Mouse (Mus musculus): ENCODE results near the gene Ccdc57. TPM values are rescaled to one million over a fixed set of nuclear protein-coding genes. Genes with fewer than 3 reads are reported as not detected.
A peak's percentile ranks its signal among the peaks of the same experiment; 100 is the strongest.
"Not testable (repeated sequence)": the region's sequence is repeated elsewhere in the genome, so short reads cannot be mapped to it uniquely, and the experiment has no call there.

Gene Ccdc57
- total RNA-seq, 2 experiments from 2014 or later = 6.2 to 7.0 TPM

DNA sequence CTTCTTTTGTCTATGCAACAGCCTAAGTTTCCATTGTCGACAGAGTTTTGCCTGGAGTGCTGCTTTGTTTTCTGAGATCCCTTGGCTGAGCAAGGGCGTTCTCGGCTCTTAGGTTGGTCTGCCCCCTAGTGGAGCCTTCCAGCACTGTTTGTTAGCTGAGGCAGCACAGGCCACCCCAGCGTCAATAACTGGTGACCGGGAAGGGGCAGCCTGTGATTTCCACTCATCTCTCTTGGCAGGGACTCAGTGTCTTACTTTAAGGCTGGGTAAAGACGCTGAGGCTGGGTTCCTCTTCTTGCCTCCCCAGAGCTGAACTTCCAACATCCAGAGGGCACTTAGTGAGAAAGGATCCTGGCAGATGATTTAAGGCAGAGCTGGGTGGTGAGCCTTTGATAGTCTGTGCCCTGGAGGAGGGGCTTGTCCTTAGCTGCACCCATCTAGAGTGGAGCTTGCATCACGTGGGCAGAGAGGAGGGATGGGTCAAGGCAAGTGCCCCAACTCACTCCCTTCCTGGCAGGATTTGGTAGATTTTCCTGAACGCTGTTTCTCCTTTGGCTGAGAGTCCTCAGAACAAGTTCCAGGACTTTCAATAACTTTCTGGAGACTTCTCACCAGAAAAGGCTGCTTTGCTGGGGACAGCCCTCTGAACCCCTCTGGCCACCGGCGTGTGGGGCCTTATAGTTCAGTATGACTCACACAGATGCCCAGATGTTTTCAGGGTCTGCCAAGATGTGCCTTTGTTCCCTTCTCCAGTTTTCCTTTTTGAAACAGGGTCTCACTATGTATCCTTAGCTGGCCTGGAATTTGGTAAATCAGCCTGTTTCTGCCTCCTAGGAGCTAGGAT is 132.4 kb downstream of the Ccdc57 start:
- intact Hi-C loops (cut with DNase I) = loop anchor here (1.0 kb wide), 1 partner anchor 80 kb away; no protein-coding TSS in a partner anchor
- peak; percentile 87 to 90 for DNase-seq (ENCODE audit: low spot score in 2 of 2)

DNA sequence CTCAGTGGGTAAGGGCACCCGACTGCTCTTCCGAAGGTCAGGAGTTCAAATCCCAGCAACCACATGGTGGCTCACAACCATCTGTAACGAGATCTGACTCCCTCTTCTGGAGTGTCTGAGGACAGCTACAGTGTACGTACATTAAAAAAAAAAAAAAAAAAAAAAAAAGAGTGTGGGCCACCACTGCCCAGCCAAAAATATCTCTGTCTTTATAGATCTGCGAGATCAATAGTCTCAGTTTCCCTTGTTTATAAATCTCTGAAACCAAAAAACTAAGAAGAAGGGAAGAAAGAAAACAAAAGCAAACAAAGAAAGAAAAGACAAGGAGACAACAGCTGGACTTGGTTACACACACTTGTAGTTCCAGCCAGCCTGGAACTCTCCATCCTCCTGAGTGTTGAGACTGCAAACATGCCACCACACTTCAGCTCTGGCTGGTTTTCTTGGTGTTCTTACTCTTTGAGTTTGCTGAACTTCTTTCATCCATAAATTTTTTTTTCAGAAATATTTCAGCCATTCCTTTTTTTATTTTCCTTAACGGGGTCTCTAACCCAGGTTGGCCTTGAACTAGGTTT is 133.3 kb downstream of the Ccdc57 start:
- no peak for DNase-seq (ENCODE audit: low spot score in 2 of 2)

DNA sequence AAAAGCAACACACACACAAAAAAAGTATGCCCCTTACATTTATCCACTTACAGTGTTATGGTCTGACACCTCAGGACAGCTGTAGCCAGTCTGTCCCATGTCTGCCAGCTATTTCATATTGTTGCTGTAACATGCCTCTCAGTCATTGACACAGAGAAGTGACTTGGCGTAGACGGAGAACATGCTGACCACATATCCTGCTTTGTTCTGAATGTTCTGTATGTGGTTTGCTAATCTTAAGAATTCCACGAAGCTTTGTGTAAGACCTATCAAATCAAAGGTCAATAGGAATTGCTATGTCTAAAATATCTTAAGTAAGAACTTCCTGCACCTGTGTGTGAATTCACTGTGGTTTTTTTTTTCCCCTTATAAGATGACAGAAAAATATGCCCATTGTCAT is 134.4 kb downstream of the Ccdc57 start:
- no peak for DNase-seq (ENCODE audit: low spot score in 2 of 2)
- intact Hi-C loops (cut with DNase I) = no loop called here

More for the DNA sequence above, 133.3 kb downstream of the Ccdc57 start:
- intact Hi-C loops (cut with DNase I) = no loop called here

DNA sequence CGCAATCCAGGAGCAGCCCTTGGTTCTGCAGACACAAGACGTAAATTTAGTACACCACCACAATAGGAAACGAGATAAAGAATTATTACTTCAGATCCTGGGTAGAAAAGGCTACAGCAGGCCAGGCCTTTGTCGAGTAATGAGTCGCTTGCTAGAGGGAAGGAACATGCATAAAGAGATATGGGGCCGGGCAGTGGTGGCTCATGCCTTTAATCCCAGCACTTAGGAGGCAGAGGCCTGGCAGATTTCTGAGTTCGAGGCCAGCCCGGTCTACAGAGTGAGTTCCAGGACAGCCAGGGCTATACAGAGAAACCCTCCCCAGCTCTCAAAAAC is 136.1 kb downstream of the Ccdc57 start:
- no peak for DNase-seq (ENCODE audit: low spot score in 2 of 2)
- intact Hi-C loops (cut with DNase I) = no loop called here

DNA sequence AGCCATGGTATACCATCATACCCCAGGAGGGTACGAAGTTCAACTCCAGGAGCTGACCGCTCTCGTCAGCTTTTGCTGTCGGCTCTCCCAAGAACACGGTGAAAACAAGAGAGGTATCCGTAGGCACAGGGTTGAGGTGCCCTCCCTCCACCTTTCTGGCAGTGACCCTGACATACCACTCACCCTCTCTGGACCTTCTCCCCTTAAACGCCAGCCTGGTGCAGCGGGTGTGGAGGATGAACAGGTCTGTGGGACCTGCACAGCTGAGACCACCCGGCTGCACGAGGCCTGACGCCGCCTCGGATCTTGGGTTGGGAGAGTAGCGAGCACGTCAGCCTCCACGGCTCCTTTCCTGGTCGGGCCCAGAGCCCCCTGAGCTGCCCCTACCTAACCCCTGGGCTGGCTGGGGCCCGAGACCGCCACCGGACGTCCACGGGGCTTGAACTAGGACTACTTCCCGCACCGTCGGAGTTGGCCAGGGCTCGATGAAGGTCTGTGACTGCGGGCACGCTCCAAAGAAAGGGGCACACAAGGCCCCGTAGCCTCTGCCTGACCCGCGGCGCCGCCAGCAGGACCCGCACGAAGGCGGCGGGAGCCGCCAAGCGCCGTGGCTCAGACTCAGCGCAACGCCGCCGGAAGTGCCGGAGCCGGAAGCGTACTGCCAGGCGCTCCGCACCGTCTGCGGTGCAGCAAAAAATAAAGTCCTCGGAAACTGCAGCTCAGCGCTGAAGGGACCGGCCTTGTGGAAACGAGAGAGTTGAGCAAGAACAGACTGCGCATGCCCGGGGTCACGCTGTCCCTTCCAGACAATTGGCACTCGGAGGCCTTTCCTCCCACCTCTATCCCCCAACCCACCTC is 136.7 kb downstream of the Ccdc57 start, which contains the start of gene Dus1l:
Dus1l (minus strand) TSS at position 648 of the 858 bp plus-strand sequence.
- peak; percentile 96 to 99 for DNase-seq (ENCODE audit: low spot score in 2 of 2)
- intact Hi-C loops (cut with DNase I) = no loop called here

DNA sequence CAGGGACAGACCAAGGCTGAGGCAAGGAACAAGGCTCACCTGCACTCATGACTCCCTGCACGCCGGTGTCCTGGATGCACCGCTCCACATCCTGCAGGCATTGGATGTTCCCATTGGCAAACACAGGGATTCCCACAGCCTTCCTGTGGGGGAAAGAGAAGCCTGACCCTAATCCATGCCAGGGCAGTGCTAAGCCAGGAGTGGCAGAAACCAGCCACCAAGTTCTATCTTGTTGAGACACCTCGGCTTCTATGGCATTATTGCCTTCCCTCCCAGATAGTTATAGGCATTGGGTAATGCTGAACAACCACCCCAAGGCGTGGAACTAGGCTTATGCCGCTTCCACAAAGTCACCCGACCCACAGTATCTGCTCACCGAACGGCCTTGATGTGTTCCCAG is 140.0 kb downstream of the Ccdc57 start:
- DNase-seq (ENCODE audit: low spot score in 2 of 2) = no peak
- intact Hi-C loops (cut with DNase I) = no loop called here

DNA sequence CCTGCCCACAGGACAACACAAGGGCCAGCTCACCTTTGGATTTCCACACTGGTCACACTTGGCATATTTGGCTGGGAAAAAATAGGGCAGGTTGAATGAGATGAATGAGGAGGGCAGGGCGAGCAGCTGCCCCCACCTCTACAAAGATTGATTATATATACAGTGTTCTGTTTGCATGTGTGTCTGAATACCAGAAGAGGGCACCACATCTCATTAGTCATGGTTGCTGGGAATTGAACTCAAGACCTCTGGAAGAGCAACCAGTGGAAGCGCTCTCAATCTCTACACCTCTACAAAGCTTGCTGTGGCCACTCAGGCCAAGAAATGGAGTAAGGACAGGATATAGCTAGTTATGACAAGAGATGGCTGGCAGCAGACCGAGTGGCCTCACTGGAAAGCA is 142.9 kb downstream of the Ccdc57 start:
- intact Hi-C loops (cut with DNase I) = no loop called here
- DNase-seq (ENCODE audit: low spot score in 2 of 2) = no peak

DNA sequence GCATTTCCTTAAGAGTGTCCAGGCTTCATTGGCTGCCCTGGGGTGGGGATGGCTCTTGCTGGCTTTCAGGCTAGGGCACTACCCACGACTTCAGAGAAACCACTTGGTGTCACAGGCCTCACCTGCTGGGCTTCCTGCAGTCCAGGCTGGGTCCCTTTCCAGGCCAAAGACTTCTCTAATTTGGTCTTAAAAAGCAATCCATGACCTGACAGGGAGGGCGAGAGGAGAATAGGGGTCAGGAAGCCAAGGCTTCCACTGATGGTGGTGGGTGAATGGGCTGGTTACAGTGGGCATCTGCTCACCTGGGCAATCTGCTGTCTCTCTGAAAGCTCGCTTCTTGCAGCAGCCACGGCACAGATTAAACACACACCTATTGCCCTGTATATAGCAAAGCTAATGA is 143.3 kb downstream of the Ccdc57 start:
- intact Hi-C loops (cut with DNase I) = no loop called here
- no peak for DNase-seq (ENCODE audit: low spot score in 2 of 2)

DNA sequence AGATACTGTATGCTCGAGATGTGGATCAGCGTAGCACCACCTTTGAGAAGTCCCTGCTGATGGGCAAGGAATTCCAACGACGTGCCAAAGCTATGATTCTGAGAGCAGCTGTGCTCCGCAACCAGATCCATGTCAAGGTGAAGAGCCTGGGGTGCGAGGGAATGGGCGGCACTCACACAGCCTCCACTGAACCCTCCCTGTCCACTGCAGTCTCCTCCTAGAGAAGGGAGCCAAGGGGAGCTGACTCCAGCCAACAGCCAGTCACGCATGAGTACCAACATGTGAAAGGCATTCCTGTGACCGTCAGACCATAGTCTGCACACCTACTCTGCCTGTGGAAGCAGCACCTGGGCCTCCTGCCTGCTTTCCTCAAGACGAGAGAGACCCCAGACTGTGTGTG is 144.2 kb downstream of the Ccdc57 start:
- intact Hi-C loops (cut with DNase I); DNase-seq (ENCODE audit: low spot score in 2 of 2): not testable (repeated sequence)

DNA sequence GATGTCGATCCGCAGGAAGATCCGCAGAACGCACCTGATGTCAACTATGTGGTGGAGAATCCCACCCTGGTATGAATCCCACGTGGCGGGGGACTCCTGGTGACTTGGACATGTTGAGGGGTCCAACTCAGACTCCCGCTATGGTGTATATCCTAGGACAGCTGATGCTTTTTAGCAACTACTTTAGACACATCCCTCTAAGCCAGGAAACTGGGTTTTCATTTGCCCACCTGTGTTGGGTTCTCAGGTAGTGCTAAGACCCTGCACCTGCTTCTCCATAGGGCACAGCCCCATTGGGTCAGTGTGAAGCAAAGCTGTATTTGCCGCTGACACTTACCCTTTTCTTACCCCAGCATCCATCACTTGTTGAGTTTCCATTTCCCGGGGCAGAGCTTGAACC is 147.5 kb downstream of the Ccdc57 start:
- no peak for DNase-seq (ENCODE audit: low spot score in 2 of 2)
- intact Hi-C loops (cut with DNase I) = no loop called here

DNA sequence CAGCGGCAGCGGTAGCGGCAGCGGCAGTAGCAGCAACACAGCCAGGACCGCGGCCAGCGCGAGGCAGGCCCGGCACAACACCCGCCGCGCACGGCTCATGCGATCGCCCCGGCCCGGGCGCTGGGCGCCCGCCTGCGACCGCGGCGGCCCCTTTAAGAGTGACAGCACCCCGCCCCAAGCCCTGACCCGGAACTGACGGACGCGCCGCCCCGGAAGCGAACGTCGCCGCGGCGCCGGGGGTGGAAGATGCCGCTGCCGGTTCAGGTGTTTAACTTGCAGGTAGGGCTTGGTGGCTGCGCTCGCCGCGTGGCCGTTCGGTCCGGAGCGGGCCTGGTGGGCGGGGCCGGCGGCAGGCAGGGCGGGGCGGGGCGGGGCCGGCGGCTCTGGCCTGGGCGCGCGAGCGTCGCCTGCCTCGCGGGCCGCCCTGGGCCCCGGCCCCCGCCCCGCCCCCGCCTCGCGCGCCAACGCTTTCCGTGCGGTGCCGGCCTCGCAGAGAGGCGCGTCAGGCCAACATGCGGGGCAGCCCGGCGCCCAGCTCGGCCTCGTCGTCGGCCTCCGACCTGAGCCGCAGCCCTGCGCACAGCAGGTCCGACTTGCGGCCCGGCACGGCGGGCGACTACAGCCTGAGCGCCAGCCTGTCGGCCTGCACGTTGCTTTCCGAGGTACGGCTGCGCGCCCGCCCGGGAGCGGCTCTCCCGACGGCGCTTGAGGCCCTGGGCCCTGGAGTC is 148.4 kb downstream of the Ccdc57 start, which contains the start of the genes Rfng and Gps1:
Rfng (minus strand) TSS at position 144 of the 728 bp plus-strand sequence.
Gps1 (plus strand) TSS at position 209 of the 728 bp plus-strand sequence.
- intact Hi-C loops (cut with DNase I) = no loop called here
- peak; percentile 64 to 82 for DNase-seq (ENCODE audit: low spot score in 2 of 2)

DNA sequence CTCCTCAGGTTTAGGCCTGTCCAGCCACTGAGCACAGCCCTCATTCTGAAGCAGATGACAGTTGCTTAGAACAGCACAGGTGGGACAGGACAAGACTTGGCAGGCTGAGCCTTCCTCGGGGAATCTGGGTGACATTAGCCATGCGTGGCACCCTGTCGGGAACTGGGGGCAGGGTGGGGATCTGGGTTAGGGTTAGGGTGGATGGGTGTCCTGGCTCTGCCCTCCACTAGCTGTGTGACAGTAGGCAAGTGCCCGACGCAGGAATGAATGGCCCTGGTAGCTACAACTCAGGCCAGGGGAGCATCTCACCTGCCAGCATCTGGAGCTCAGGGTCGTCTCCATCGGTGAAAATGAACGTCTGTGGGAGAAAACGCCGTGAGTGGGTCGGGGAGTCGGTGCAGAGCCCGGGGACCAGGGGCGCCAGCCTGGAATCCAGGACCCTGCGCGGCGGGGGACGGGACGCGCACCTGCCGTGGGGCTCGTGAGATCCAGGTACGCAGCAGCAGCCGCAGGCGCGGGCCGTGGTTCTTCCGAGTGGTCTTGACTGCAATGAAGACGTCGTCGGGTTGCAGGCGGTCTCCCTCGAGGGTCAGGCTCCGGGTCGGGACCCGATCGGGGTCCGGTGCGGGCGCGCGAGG is 149.1 kb downstream of the Ccdc57 start:
- intact Hi-C loops (cut with DNase I) = no loop called here
- DNase-seq (ENCODE audit: low spot score in 2 of 2) = no peak

DNA sequence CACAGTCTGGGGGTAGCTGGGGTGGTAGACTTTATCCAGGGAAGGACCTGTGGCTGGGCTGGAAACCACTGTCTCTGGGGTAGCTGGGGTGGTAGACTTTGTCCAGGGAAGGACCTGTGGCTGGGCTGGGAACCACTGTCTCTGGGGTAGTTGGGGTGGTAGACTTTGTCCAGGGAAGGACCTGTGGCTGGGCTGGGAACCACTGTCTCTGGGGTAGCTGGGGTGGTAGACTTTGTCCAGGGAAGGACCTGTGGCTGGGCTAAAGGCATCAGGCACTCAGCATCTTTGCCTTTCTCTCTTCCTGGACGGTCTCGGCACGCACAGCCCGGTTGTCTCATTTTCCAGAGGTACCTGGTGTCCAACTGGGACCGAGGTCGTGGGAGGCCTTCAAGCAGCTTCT is 151.3 kb downstream of the Ccdc57 start:
- intact Hi-C loops (cut with DNase I) = not testable (repeated sequence)

DNA sequence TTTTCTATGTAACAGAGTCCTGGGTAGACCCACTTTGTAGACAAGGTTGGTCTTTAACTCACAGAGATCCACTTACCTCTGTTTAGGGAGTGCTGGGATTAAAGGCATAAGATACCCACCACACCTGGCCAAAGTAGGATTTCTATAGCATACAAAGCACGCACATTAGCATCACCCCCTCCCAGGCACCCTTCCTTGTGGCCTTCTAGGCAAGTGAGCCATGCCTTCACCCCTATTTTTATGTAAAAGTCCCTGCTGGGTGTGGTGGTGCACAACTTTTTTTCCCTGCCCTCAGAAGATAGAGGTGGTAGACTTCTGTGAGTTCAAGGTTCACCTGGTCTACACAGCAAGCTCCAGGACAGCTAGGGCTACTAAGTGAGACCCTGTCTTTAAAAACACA is 152.8 kb downstream of the Ccdc57 start:
- intact Hi-C loops (cut with DNase I) = loop anchor here (5.0 to 10.0 kb wide), 3 partner anchors 125 to 265 kb away; no protein-coding TSS in a partner anchor

More for the DNA sequence above, 151.3 kb downstream of the Ccdc57 start:
- not testable (repeated sequence) for DNase-seq (ENCODE audit: low spot score in 2 of 2)

DNA sequence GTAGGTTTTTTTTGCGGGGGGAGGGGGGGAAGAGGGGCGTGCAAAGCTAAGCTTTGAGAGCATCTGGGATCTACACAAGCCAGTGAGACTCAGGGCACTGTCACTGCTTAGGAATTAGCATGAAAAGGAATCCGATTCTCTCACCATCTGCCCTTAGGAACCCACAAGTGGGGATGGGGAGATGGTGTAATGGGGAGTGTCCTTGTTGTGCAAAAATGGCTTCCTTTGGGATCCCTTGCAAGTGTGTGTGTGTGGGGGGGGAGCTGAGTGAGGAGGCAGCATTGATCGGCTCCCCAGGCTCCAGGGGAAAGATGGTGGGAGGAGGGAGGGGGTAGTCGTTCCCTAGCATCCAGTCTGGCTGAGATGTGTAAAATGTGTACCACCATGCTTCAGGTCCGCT is 155.5 kb downstream of the Ccdc57 start:
- no peak for DNase-seq (ENCODE audit: low spot score in 2 of 2)
- intact Hi-C loops (cut with DNase I) = loop anchor here (5.0 to 10.0 kb wide), 3 partner anchors 122 to 262 kb away; no protein-coding TSS in a partner anchor

More for the DNA sequence above, 152.8 kb downstream of the Ccdc57 start:
- no peak for DNase-seq (ENCODE audit: low spot score in 2 of 2)

All from left cerebral cortex, postnatal 14 days (tissue).